9 mouse cellular contexts compared by ENCODE assay signal in genomic region chr3:102335146-102335545, GRCm38 (mm10).
DNase-seq lines count a peak whose midpoint lies in the region; ATAC-seq and TF ChIP-seq lines count a peak whose summit lies in the region.
"Had no signal": no experiment of that assay in that cellular context is flagged by ENCODE, and none has a peak within 500 bp of the region (broad histone marks: within the 10 kb centered on the region; RNA-seq: fewer than 3 reads in every experiment).

No protein-coding gene starts in this region.

- no peak overlapping the region for H3K27ac ChIP-seq in kidney, postnatal 0 days
- H3K27ac ChIP-seq: hindbrain, embryonic 15.5 days had no signal

- H3K4me2 ChIP-seq in kidney, postnatal 0 days (ENCODE audit: low read length), result no peak overlapping the region
- H3K4me2 ChIP-seq: hindbrain, embryonic 15.5 days had no signal

- H3K4me3 ChIP-seq in kidney, postnatal 0 days (replicated peaks; ENCODE audit: low read depth, low read length), result no peak overlapping the region
- H3K4me3 ChIP-seq: hindbrain, embryonic 15.5 days had no signal

- DNase-seq in gastrocnemius, adult 18-20 months (ENCODE audit: low spot score), result peak; percentile 43
- DNase-seq in gastrocnemius, adult 8-10 months (ENCODE audit: low spot score in 2 of 2), result no peak
- DNase-seq in 3T3-L1 (ENCODE audit: low read depth, low spot score), result peak; percentile 56
- DNase-seq in adrenal gland, postnatal 25 days, result peak; percentile 44
- DNase-seq in frontal cortex, postnatal 25 days (ENCODE audit: low spot score in 2 of 2), result peak; percentile 11 to 20
- peak; percentile 69 for DNase-seq in kidney, postnatal 0 days (ENCODE audit: low spot score)
- peak; percentile 34 for DNase-seq in lung, postnatal 36 days
- DNase-seq in spleen, postnatal 4 days (ENCODE audit: low spot score in 2 of 2), result no peak

- WGBS in kidney, postnatal 0 days, result 78% methylated on average over 3 of the region's 3 CpGs

- H3K27me3 ChIP-seq in kidney, postnatal 0 days (ENCODE audit: insufficient read depth, low read length), result no peaks in the 10 kb centered on the region
- H3K27me3 ChIP-seq: hindbrain, embryonic 15.5 days had no signal

- TF ChIP-seq CTCF in kidney, postnatal 0 days (IDR thresholded peaks at IDR 0.05; ENCODE audit: low read depth), result peak; percentile 87

- H3K9me3 ChIP-seq in kidney, postnatal 0 days (replicated peaks; ENCODE audit: low read length), result no peaks in the 10 kb centered on the region
- H3K9me3 ChIP-seq: hindbrain, embryonic 15.5 days had no signal

- ATAC-seq in kidney, postnatal 0 days (replicated peaks; ENCODE audit: low FRiP score, low read depth), result no peak

- H3K4me1 ChIP-seq in kidney, postnatal 0 days (replicated peaks; ENCODE audit: insufficient read depth, low read length), result no peaks in the 10 kb centered on the region
- H3K4me1 ChIP-seq: hindbrain, embryonic 15.5 days had no signal

- no peak overlapping the region for H3K9ac ChIP-seq in kidney, postnatal 0 days (ENCODE audit: low read depth, low read length)
- H3K9ac ChIP-seq: hindbrain, embryonic 15.5 days had no signal

- no peaks in the 10 kb centered on the region for H3K36me3 ChIP-seq in kidney, postnatal 0 days (ENCODE audit: insufficient read depth, low read length)
- H3K36me3 ChIP-seq: hindbrain, embryonic 15.5 days had no signal

Comparison
In these comparisons a context has a peak if more than half of its experiments do, and no peak if none do; other contexts are left out.
1. DNase-seq: peak in gastrocnemius, adult 18-20 months (single experiment), 3T3-L1 (single experiment), adrenal gland, postnatal 25 days (single experiment), frontal cortex, postnatal 25 days (2 of 2), kidney, postnatal 0 days (single experiment) and lung, postnatal 36 days (single experiment); none in gastrocnemius, adult 8-10 months (0 of 2) and spleen, postnatal 4 days (0 of 2).